Mouse (Mus musculus) lung, adult 2 months (tissue): ENCODE measurements around the gene Fbl.

Source experiments
- CTCF ChIP-seq: fragments of 200-500 bp; IDR thresholded peaks from 2 replicates; pipeline ENCODE4 v1.5.1; 2011; ENCODE audit warnings: mild to moderate bottlenecking, low read length, control low read depth; ENCODE audit not compliant: insufficient read depth
- POLR2A ChIP-seq: fragments of 200-500 bp; IDR thresholded peaks from 2 replicates; pipeline ENCODE4 v1.6.1; 2011; ENCODE audit warnings: low read depth, mild to moderate bottlenecking, control low read depth, low read length, borderline replicate concordance; ENCODE audit errors: extremely low read depth

DNA sequence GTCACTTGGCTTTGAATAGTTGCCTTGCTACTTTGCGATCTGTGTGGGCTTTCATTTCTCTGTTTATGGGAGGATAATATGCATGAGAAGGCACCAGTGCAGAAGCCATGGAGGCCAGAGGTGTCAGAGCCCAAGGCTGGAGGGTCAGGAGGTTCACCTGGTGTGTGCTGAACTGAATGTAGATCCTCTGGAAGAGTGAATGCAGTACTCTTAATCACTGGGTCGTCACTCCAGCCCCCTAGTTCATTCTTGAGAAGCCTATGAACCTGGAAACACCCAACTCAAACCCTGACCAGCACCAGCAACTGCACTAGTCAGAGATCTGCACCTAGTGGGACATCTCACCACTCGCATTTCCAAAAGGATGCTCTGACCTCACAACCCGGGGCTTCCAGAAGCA is 29.5 kb downstream of the Fbl start:
- no peak for TF ChIP-seq CTCF
- no peak for TF ChIP-seq POLR2A
